Mouse (Mus musculus) MN1 (cell line): ENCODE data around the gene Prss53.
"Not testable (repeated sequence)": the region's sequence is repeated elsewhere in the genome, so short reads cannot be mapped to it uniquely, and the experiment has no call there.

ENCODE experiments used
- DNase-seq: peaks from one replicate; pipeline ENCODE4 v3.0.0-alpha.2; 2016; ENCODE audit warnings: low spot score

Gene Prss53

GRCm38 (mm10) chr7:127912190-127912871 is 21.6 kb upstream of the Prss53 start, which contains the start of gene Kat8:
Gene Kat8 (plus strand): TSS chr7:127912516.
- DNase-seq = peak; percentile 91

GRCm38 (mm10) chr7:127908656-127909055 is 17.9 kb upstream of the Prss53 start:
- DNase-seq = no peak

DNA sequence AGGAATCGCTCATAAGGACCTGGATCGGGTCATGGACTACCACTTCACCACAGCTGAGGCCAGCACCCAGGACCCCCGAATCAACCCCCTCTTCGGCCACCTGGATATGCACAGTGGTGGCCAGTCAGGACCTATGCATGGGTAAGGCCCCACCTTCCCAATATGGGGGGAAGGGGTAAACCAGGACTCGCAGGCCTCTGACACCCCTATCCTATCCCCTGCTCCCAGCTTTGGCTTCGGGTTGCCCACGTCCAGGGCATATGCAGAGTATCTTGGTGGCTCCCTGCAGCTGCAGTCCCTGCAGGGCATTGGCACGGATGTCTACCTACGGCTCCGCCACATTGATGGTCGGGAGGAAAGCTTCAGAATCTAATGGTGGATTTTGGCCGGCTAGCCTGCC is 17.2 kb upstream of the Prss53 start:
- no peak for DNase-seq

GRCm38 (mm10) chr7:127903971-127904796 is 13.4 kb upstream of the Prss53 start, which contains the start of gene Bckdk:
Gene Bckdk (plus strand): TSS chr7:127904082.
- DNase-seq = peak; percentile 89

- no peak for DNase-seq
Observed at GRCm38 (mm10) chr7:127901772-127902171, 11.0 kb upstream of the Prss53 start.

DNA sequence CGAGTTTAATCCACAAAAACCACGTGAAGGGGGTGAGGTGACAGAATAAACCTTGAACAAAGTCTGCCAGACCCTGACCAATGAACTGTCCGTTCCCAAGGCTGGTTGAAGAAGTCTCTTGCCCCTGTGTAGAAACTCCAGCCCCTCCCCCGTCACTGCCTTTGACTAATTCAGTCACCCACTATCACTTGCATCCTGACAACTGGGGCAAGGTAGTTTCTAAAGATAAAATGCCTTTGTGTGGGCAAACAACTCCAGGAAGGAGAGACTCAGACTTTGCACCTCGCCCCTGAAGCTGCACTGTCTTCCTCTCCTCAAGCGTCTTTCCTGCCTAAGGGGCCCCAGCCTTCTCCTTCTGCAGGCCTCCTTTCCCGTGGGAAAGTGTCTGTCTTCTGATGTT is 9.2 kb upstream of the Prss53 start:
- no peak for DNase-seq

- no peak for DNase-seq
Observed at GRCm38 (mm10) chr7:127898179-127898956, 7.6 kb upstream of the Prss53 start.

DNA sequence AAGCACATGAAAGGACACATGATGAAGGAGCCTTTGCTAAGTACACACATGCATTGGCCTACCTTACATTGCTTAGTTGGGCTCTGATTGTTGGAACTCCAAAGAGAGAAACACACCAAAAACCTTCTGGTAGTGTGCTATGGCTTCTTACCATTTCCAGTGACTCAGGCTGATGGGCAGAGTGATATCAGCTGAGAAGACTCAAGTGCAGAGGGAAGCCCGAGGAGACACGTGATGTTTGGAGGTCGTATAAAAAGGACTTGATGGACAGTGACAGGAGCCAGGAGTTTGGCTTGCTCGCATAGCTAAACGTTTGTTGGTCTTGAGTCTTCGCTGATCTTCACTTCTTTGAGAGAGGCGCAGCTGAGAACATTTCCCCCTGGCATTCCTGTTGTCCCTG is 6.8 kb upstream of the Prss53 start:
- no peak for DNase-seq

DNA sequence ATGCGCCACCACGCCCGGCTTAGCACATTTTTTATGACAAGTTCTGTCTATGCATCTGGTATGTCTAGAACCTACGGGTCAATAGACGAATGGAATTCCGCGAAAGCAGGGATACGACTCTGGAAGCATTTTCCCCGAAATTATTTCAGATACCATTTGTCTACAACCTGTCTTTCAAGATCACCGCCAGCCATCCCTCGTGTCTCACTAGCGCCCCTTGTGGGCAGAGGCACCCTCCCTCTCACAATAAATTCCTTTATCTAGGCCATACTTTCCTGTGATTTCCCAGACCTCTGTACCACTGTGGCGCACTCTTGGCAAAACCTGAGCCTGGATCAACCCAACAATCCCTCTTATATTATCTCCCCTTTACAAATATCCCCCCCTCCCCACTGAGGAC is 5.6 kb upstream of the Prss53 start:
- DNase-seq = no peak

- DNase-seq = not testable (repeated sequence)
Observed at GRCm38 (mm10) chr7:127895891-127896290, 5.1 kb upstream of the Prss53 start.

GRCm38 (mm10) chr7:127895442-127895841 is 4.7 kb upstream of the Prss53 start, which contains the start of the genes Gm21974 and Vkorc1:
Gene Gm21974 (minus strand): TSS chr7:127895454.
Gene Vkorc1 (minus strand): TSS chr7:127895617.
- peak; percentile 96 for DNase-seq

GRCm38 (mm10) chr7:127894480-127894879 is 3.7 kb upstream of the Prss53 start:
- no peak for DNase-seq

GRCm38 (mm10) chr7:127888821-127889220 is 1.9 kb downstream of the Prss53 start:
- no peak for DNase-seq

- no peak for DNase-seq
Observed at GRCm38 (mm10) chr7:127887781-127888180, 3.0 kb downstream of the Prss53 start.

DNA sequence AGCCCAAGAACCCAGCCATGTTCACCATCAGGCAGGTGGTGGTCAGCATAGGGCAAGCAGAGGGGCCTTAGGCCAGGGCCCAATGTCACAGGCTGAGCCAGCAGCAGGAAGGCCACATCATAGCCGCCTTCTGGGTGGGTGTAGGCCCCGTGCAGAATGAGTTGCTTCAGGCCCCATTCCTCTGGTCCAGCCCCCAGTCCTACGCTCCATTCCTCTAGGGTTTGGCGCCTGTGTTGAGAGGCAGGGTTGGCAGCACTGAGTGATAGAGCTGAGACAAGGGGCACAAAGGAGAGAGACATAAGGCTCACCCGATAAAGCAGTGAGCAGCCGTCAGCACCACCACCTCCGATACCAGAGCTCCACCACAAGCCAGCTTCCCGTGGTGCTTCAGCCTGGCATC is 3.6 kb downstream of the Prss53 start:
- DNase-seq = no peak

- DNase-seq = no peak
Observed at GRCm38 (mm10) chr7:127886551-127886950, 4.2 kb downstream of the Prss53 start.

GRCm38 (mm10) chr7:127885951-127886350 is 4.8 kb downstream of the Prss53 start:
- DNase-seq = peak; percentile 87

- no peak for DNase-seq
Observed at GRCm38 (mm10) chr7:127880431-127880830, 10.3 kb downstream of the Prss53 start.

DNA sequence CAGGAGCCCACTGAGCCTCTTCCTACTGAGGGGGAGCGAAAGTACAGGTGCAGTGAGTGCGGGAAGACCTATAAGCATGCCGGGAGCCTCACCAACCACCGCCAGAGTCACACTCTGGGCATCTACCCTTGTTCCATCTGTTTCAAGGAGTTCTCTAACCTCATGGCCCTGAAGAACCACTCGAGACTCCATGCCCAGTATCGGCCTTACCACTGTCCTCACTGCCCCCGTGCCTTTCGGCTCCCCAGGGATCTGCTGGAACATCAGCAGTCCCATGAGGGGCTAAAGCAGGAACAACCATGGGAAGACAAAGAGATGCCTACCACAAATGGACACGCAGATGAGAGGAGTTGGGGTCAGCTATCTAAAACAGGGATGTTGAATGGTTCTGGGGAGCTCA is 11.5 kb downstream of the Prss53 start:
- no peak for DNase-seq

DNA sequence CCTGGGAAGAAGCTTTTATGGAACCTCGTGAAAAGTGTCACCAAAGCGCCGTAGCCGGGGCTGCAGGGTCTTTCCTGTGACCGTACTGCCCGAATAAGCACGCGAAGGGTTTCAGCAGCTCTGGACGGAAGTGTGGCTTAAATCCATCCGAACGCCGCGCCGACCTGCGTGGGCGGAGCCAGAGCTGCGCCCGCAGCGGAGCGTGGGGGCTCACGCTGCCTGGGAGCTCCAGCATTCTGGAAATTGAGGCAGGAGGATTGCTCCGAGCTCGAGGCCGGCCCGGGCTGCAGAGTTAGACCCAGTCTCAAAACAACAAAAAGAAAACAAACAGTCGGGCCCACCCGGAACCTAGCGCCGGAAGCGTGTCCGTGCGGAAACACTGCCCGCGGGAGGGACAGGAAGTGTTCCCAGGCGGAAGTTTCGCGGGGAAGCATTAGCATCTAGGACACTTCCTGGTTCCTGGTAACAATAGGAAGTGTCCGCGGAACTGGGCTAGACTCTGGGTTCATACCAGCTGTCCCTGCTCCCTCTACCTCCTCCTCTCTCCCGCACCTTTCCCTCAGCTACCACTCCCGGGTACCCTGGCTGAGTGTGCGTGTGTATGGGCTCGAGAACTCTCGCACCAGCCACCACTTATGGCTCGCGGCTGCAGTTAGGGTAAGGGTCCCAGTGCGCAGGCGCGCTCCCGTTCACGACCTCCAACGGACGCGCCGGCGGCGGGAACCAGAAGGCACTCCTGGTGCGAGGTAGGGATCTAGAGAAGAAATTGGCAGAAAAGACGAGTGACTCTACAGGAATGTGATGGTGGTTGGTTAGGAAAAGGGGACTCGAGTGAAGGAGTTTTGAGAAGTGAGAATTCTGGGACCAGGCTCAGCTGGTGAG is 14.1 kb downstream of the Prss53 start, which contains the start of gene Zfp668:
TSS of gene Zfp668 (minus strand) at position 362 of the 882 bp plus-strand sequence.
- peak; percentile 96 for DNase-seq

DNA sequence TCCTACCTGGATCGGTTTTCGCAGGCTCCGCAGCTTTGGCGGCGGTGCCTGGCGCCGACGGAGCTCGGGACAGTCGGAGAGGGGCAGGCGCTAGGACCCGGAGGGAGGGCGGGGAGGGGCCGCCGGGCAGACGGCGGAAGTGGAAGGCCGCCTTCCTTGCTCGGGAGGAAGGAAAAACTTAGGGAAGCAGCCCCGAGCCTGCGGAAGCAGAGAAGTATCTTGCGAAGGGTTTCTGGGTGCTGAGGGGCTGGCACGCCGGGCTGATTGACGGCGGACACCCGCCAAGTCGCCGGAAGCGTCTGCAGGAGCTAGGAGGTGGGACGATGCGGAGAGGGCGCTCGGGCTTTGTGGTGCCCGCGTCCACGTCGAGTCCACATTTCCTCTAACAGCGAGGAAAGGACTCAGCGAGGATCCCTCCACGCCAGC is 14.7 kb downstream of the Prss53 start, which contains the start of gene Zfp646:
TSS of gene Zfp646 (plus strand) at position 181 of the 426 bp plus-strand sequence.
- DNase-seq = peak; percentile 87
